22 mouse cellular contexts compared by ENCODE assay signal in genomic region chr5:23423036-23423435, GRCm38 (mm10). TPM values are rescaled to one million over a fixed set of nuclear protein-coding genes. Genes with fewer than 3 reads are reported as not detected.
DNase-seq lines count a peak whose midpoint lies in the region; ATAC-seq and TF ChIP-seq lines count a peak whose summit lies in the region.
"Had no signal": no experiment of that assay in that cellular context is flagged by ENCODE, and none has a peak within 500 bp of the region (broad histone marks: within the 10 kb centered on the region; RNA-seq: fewer than 3 reads in every experiment).

No protein-coding gene starts in this region.

- TF ChIP-seq CTCF in lung, postnatal 0 days (IDR thresholded peaks at IDR 0.05): no peak
- TF ChIP-seq CTCF in C2C12 (IDR thresholded peaks at IDR 0.05; ENCODE audit: control insufficient read depth, insufficient read depth, insufficient read length) (no peak), Patski (IDR thresholded peaks at IDR 0.05) (no peak)

- peaks cover 12% of the 10 kb centered on the region; the same call in 1 of the 2 replicates for H3K4me1 ChIP-seq in lung, postnatal 0 days (ENCODE audit: insufficient read depth, low read depth, low read length)
- peaks cover 38% of the 10 kb centered on the region for H3K4me1 ChIP-seq in hindbrain, embryonic 12.5 days

- peaks cover 3% of the 10 kb centered on the region; the same call in 1 of the 2 replicates for H3K36me3 ChIP-seq in lung, postnatal 0 days (ENCODE audit: insufficient read depth, low read length)
- H3K36me3 ChIP-seq in C2C12 (ENCODE audit: control insufficient read depth, insufficient read depth): peaks cover 62% of the 10 kb centered on the region
- H3K36me3 ChIP-seq in hindbrain, embryonic 12.5 days: peaks cover 21% of the 10 kb centered on the region

- H3K4me2 ChIP-seq in lung, postnatal 0 days (replicated peaks; ENCODE audit: low read depth, low read length): no peak overlapping the region
- no peak overlapping the region for H3K4me2 ChIP-seq in hindbrain, embryonic 12.5 days (replicated peaks)
- H3K4me2 ChIP-seq: heart, embryonic 11.5 days; hindbrain, embryonic 15.5 days had no signal

- CTCF ChIA-PET in Patski (lab: Charles Lee): interaction anchor here (1.1 to 1.6 kb wide), 4 partner anchors 8 to 10 kb away, joined by 3 to 4 read pairs (median 3); no protein-coding TSS in a partner anchor

- DNase-seq in lung, postnatal 0 days (ENCODE audit: low spot score): peak; percentile 4
- no peak for DNase-seq in lung, adult 18-20 months
- peak; percentile 77 for DNase-seq in Patski (ENCODE audit: low read depth, low spot score)
- DNase-seq in skeletal muscle tissue, adult 2 months (ENCODE audit: low read depth, low spot score): peak; percentile 77
- no peak for DNase-seq in left cerebral cortex, postnatal 25 days (ENCODE audit: low spot score in 2 of 2)
- no peak for DNase-seq in testis, postnatal 14 days (ENCODE audit: low spot score)
- DNase-seq: adrenal gland, adult 8-10 months; adrenal gland, postnatal 36 days; cerebellum, adult 2 months; cerebellum, postnatal 10 days; heart, adult 2 months had no signal

- H3K9ac ChIP-seq in lung, postnatal 0 days (replicated peaks; ENCODE audit: low read depth): no peak overlapping the region
- H3K9ac ChIP-seq in hindbrain, embryonic 12.5 days: no peak overlapping the region
- H3K9ac ChIP-seq: hindbrain, embryonic 15.5 days had no signal

- H3K79me3 ChIP-seq in C2C12 (ENCODE audit: low read depth): peaks cover 85% of the 10 kb centered on the region

- in situ Hi-C loops in Patski (cut with MboI; ENCODE audit: low pct_unique_long_range_greater_than_20kb): no loop called here

- peaks cover 100% of the 10 kb centered on the region for H3K79me2 ChIP-seq in C2C12 (ENCODE audit: control insufficient read depth, insufficient read depth)

- POLR2A ChIA-PET in Patski (lab: Charles Lee): interaction anchor here (0.6 to 1.6 kb wide), 2 partner anchors 9 to 11 kb away, joined by 3 to 5 read pairs; partner anchors contain the start of gene Kmt2e

- TF ChIP-seq EP300 in lung, postnatal 0 days (IDR thresholded peaks at IDR 0.05): no peak

- intact Hi-C loops in left cerebral cortex, postnatal 25 days (cut with DNase I): no loop called here

- WGBS in lung, postnatal 0 days: 52% methylated on average over 3 of the region's 3 CpGs
- WGBS in hindbrain, embryonic 12.5 days: 93% methylated on average over 3 of the region's 3 CpGs

- no peak overlapping the region for H3ac ChIP-seq in C2C12 (ENCODE audit: control insufficient read depth, insufficient read length, low read depth)

- no peaks in the 10 kb centered on the region for H3K27me3 ChIP-seq in lung, postnatal 0 days (replicated peaks; ENCODE audit: insufficient read depth, low read length)
- no peaks in the 10 kb centered on the region for H3K27me3 ChIP-seq in C2C12 (ENCODE audit: control insufficient read depth, insufficient read depth, insufficient read length)
- H3K27me3 ChIP-seq in Patski: no peaks in the 10 kb centered on the region
- H3K27me3 ChIP-seq in hindbrain, embryonic 12.5 days: no peaks in the 10 kb centered on the region
- H3K27me3 ChIP-seq: hindbrain, embryonic 15.5 days had no signal

- H3K9me3 ChIP-seq in lung, postnatal 0 days (ENCODE audit: low read length): no peaks in the 10 kb centered on the region
- H3K9me3 ChIP-seq in hindbrain, embryonic 12.5 days (replicated peaks): no peaks in the 10 kb centered on the region
- H3K9me3 ChIP-seq: embryonic facial prominence, embryonic 10.5 days; G1E; hindbrain, embryonic 10.5 days; hindbrain, embryonic 15.5 days had no signal

- H3K4me3 ChIP-seq in lung, postnatal 0 days (ENCODE audit: low read depth, low read length): no peak overlapping the region
- no peak overlapping the region for H3K4me3 ChIP-seq in C2C12 (ENCODE audit: insufficient read depth, poor library complexity, severe bottlenecking)
- no peak overlapping the region for H3K4me3 ChIP-seq in hindbrain, embryonic 12.5 days
- H3K4me3 ChIP-seq: embryonic facial prominence, embryonic 10.5 days; erythroblast, embryonic 14.5 days; heart, adult 2 months; hindbrain, embryonic 10.5 days; hindbrain, embryonic 15.5 days had no signal

- no peak for ATAC-seq in lung, postnatal 0 days
- ATAC-seq in Patski: peak; percentile 48
- no peak for ATAC-seq in hindbrain, embryonic 12.5 days (ENCODE audit: low FRiP score)
- ATAC-seq: forebrain, embryonic 16.5 days; inflammation-experienced regulatory T-cells, adult 6 months; intestine, postnatal 0 days had no signal

- H3K27ac ChIP-seq in lung, postnatal 0 days (ENCODE audit: low read length): no peak overlapping the region
- H3K27ac ChIP-seq in hindbrain, embryonic 12.5 days: no peak overlapping the region
- H3K27ac ChIP-seq: embryonic facial prominence, embryonic 10.5 days; heart, adult 2 months; hindbrain, embryonic 10.5 days; hindbrain, embryonic 15.5 days had no signal

TF ChIP-seq in C2C12, 6 proteins besides CTCF, POLR2A, EP300 and RAD21:
- no peak for TF ChIP-seq MYOD1 (IDR thresholded peaks at IDR 0.05; ENCODE audit: control insufficient read depth, insufficient read length, low read depth)
- peak; percentile 58 for TF ChIP-seq USF1 (IDR thresholded peaks at IDR 0.05; ENCODE audit: low read depth)
- no peak for TF ChIP-seq MYOG (IDR thresholded peaks at IDR 0.05; ENCODE audit: control insufficient read depth, extremely low read depth, insufficient read length)
- TF ChIP-seq FOSL1 (IDR thresholded peaks at IDR 0.05; ENCODE audit: insufficient read depth, low read length, poor library complexity, severe bottlenecking): no peak
- TF ChIP-seq MAX (IDR thresholded peaks at IDR 0.05): no peak
- TF ChIP-seq CEBPB (IDR thresholded peaks at IDR 0.05; ENCODE audit: low read depth): peak; percentile 82

RNA-seq across cellular contexts. Expression of gene Kmt2e, which starts 11.2 kb away (rescaled TPM):
- 97.3 and 106 TPM in 2 replicates for polyA plus RNA-seq in lung, postnatal 0 days (2015; fragmentation: Nextera tagmentation; extraction: Ambion mirVana)
- 8.0 TPM for polyA plus RNA-seq in C2C12 (2012; fragmentation: generic; extraction: Trizol)
- polyA plus RNA-seq in Patski (2021): 56.3 TPM
- 145 and 152 TPM in 2 replicates for polyA plus RNA-seq in hindbrain, embryonic 12.5 days (2016; fragmentation: Nextera tagmentation; extraction: Ambion mirVana)
- 10 to 100 TPM; 87.4 to 98.5 TPM for total RNA-seq in left cerebral cortex, postnatal 25 days (2021)

Comparison
In these comparisons a context has a peak if more than half of its experiments do, and no peak if none do; other contexts are left out.
1. DNase-seq: peak in lung, postnatal 0 days (single experiment), Patski (single experiment) and skeletal muscle tissue, adult 2 months (single experiment); none in lung, adult 18-20 months (0 of 2), left cerebral cortex, postnatal 25 days (0 of 2) and testis, postnatal 14 days (single experiment).